Mouse (Mus musculus) monocyte, adult 2 months (primary cell): ENCODE data around the gene Rassf5.

Experiments
- DNase-seq, 2 experiments: peaks; one replicate each; pipeline ENCODE4 v3.0.0; 2022; ENCODE audit warnings: low spot score in 2 of 2, low read depth in 1 of 2

Rassf5 gene

GRCm38 (mm10) chr1:131245089-131245856 is at the start of gene Rassf5:
Gene Rassf5 (minus strand): TSS chr1:131245258.
- peak in 1 of 2 experiments; percentile 63 for DNase-seq

- DNase-seq: no peak
Measured at GRCm38 (mm10) chr1:131293922-131294250, 48.8 kb upstream of the Rassf5 start.

GRCm38 (mm10) chr1:131293221-131293921 is 48.3 kb upstream of the Rassf5 start:
- no peak for DNase-seq

GRCm38 (mm10) chr1:131290648-131291047 is 45.6 kb upstream of the Rassf5 start:
- peak in 1 of 2 experiments; percentile 27 for DNase-seq

- no peak for DNase-seq
Measured at GRCm38 (mm10) chr1:131288938-131289337, 43.9 kb upstream of the Rassf5 start.

- peak in 1 of 2 experiments; percentile 19 for DNase-seq
Measured at GRCm38 (mm10) chr1:131287267-131287666, 42.2 kb upstream of the Rassf5 start.

GRCm38 (mm10) chr1:131286803-131287202 is 41.7 kb upstream of the Rassf5 start:
- DNase-seq: peak; percentile 37 to 60

- DNase-seq: no peak
Measured at GRCm38 (mm10) chr1:131284616-131285015, 39.6 kb upstream of the Rassf5 start.

GRCm38 (mm10) chr1:131284167-131284566 is 39.1 kb upstream of the Rassf5 start:
- DNase-seq: no peak

- no peak for DNase-seq
Measured at GRCm38 (mm10) chr1:131281731-131282130, 36.7 kb upstream of the Rassf5 start.

- no peak for DNase-seq
Measured at GRCm38 (mm10) chr1:131280280-131280679, 35.2 kb upstream of the Rassf5 start.

- DNase-seq: no peak
Measured at GRCm38 (mm10) chr1:131279456-131279776, 34.4 kb upstream of the Rassf5 start, which contains the start of gene Ikbke. Gene Ikbke (minus strand): TSS chr1:131279606.

GRCm38 (mm10) chr1:131278606-131279455 is 33.8 kb upstream of the Rassf5 start:
- no peak for DNase-seq

GRCm38 (mm10) chr1:131276831-131277230 is 31.8 kb upstream of the Rassf5 start:
- peak; percentile 60 to 67 for DNase-seq

GRCm38 (mm10) chr1:131275577-131275976 is 30.5 kb upstream of the Rassf5 start:
- no peak for DNase-seq

- no peak for DNase-seq
Measured at GRCm38 (mm10) chr1:131274725-131275539, 29.9 kb upstream of the Rassf5 start.

- peak in 1 of 2 experiments; percentile 63 for DNase-seq
Measured at GRCm38 (mm10) chr1:131269797-131270578, 24.9 kb upstream of the Rassf5 start.

GRCm38 (mm10) chr1:131268776-131269175 is 23.7 kb upstream of the Rassf5 start:
- DNase-seq: no peak

GRCm38 (mm10) chr1:131263905-131264304 is 18.8 kb upstream of the Rassf5 start:
- DNase-seq: no peak

GRCm38 (mm10) chr1:131260309-131260656 is 15.2 kb upstream of the Rassf5 start:
- DNase-seq: peak in 1 of 2 experiments; percentile 57
